Mouse (Mus musculus) liver, embryonic 14.5 days (tissue): ENCODE data around the gene Sparcl1.

ENCODE experiments used
- CTCF ChIP-seq: IDR thresholded peaks from 2 replicates; pipeline ENCODE4 v1.5.1; 2016; ENCODE audit warnings: antibody characterized with exemption, low read depth, control low read depth
- EP300 ChIP-seq: IDR thresholded peaks from 2 replicates; pipeline ENCODE4 v1.6.1; 2016; ENCODE audit warnings: antibody characterized with exemption, low read depth

DNA sequence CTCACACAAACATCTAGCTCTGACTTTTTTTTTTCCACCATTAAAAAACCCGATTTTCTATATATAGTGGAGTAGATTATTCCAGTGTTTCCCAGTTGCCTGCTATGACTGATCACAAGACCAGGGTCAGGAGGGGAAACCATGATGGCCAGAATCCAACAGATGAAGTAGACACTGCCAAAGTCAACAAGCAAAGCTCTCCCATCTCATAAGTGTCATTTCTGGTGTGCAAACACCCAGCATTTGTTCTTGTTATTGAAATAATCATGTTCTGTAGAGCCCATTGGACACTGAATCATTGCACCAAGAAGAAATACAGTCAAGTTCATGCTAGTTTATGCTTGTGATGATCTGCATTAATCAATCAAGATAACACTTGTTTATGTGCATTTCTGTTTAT, 47.9 kb upstream of the Sparcl1 start:
- TF ChIP-seq EP300 (no peak), CTCF (no peak)
